Mouse (Mus musculus): ENCODE data around the gene Tmem114.

Tmem114 gene

DNA sequence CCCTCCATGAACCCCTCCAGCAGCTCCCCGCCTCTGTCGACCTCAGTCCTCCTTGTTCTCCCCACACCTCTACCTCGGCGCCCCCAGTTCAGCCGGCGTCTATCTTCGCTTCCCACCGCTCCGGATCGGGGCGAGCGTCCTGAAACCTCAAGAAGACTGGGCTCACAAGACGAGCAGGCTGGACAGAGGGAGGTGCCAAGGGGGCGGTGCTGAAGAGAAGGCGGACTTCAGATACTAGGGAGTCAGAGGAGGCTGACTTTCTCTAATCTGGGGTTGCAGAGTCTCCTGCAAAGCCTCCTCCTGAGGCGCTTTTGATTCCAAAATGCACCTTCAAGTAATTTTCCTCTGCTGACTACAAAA lies at the start of gene Tmem114:
Tmem114 (minus strand) TSS at position 166 of the 360 bp plus-strand sequence.
- in situ Hi-C loops (cut with MboI, MseI) = no loop called here

DNA sequence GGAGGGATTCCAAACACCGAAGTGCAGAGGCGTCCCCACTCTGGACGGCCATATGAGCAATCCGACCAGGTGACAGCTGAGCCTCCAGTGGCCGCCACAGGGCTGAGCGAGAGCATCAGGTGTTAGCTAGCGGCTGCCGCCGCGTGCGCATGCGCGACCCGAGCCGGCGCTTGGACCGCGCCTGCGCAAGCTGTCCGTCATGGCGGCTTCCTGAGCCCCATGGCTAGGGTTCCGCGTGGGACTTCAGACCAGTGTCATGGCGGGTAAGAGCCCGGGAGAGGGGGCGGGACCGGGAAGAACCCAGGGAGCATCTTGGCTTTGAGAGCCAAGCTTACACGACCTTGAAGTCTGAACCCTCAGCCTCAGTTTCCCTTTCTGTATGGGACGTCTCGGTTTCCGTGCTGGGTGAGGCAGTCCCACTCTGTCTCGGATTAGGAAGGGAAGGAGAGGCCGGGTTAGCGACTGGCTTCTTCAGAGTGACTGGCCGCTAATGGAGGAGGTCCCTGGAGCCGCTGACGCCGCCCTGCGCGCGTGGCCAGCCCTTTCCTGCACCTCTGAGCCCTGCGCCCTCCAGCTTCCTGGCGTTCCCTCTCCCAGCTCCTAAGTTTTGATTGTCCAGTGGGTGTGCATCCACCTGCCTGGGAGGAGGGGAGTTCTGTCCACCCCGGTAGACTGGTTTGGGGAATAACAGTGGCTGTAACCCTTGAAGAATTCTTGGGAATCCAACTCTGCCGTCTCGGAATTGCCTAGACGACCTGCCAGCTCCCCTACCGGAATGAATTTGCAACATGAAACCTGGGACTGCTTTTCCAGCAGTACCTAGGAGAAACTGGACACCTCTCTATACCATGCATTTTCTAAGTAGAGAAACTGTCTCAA lies 45.9 kb upstream of the Tmem114 start, which contains the start of gene Mettl22:
Mettl22 (plus strand) TSS at position 186 of the 879 bp plus-strand sequence.
- in situ Hi-C loops (cut with MboI, MseI) = no loop called here

DNA sequence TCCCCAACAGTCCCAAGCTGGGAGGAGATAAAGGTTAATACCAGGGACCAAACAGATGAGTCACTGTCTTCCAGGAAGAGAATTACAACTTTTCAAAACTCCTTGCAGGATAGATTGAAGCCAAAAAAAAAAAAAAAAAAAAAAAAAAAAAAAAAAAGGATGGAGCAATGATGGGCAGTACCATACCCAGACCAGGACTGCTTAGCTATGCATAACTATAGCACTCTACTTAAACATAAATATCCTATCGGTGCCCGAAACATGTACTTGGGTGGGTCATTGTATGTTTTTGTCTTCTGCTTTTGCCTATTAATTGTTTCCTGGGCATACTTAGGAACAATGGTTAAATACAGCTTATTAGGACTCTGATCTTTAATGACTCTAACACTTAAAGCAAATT lies 45.2 kb upstream of the Tmem114 start:
- in situ Hi-C loops (cut with MboI, MseI) = no loop called here

DNA sequence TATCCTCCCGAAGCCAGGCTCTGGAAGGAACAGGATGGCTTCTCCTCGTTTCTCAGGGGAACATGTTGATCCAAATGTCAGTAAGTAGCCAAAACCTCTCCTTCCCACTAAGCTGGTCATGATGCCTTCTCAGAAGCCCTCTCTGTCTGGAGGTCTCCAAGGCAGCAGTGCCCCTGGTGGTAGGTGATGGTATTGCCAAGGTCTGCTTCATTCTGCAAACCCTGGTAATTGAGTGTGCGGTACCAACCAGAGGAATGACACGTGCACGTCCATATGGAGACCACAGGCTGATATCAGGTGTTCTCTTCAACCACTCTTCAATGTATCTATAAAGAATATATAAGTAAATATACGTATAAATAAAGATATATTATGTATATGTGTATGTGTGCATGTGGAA lies 34.2 kb upstream of the Tmem114 start:
- in situ Hi-C loops (cut with MboI, MseI) = no loop called here

DNA sequence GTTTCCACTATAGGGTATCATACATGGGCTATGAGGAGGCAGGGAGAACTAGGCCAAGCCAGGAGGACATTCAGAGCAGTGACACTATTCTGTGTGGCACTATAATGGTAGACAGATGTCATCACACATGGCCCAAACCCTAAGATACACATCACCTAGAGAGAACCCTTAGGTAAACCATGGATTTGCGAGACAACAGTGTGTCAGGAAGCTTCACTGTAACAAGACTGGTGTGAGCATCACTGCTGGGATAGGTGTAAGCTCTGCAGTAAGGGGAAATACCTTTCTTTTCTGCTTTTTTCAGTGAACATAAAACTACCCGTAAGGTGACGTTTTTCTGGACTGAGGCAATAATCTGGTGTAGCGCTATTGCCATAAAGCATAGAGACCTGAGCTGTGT lies 33.5 kb upstream of the Tmem114 start:
- in situ Hi-C loops (cut with MboI, MseI) = no loop called here

DNA sequence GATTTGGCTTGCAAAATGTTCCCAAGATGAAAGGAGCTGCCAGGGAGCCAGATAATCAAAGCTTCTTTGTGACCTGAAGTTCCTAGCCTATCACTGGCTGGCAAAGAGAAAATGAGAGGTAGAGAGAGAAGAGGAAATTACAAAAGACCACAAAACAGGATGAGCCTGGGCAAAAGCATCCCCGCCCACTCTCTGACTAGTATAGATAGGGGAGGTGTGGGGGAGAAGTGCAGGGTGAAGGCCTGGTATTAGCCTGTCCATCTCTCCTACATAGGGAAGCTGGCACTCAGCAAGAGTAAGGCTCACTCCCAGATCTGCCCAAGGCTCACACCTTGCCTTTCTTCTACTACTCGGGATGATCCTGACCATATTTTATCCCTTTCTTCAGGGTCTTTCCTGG lies 30.3 kb upstream of the Tmem114 start:
- in situ Hi-C loops (cut with MboI, MseI) = no loop called here

DNA sequence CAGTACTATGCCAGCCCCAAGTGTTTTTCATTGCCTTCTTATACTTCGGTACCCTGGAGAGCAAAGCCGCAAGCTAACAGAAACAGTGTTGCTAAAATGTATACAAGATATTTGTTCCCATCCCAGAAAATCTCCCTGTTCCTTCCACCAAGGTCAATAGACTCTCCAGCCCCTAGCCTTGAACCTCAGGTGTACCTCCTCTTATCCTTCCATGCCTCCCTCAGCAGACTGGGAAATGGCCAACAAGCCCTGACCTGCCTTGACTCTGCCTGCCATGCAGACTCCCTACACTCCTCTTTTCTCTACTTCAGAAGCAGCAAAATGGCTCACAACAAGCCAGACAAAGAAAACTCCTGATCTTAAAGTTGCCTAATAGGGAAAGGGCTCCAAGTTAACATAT lies 28.4 kb upstream of the Tmem114 start:
- in situ Hi-C loops (cut with MboI, MseI) = no loop called here

DNA sequence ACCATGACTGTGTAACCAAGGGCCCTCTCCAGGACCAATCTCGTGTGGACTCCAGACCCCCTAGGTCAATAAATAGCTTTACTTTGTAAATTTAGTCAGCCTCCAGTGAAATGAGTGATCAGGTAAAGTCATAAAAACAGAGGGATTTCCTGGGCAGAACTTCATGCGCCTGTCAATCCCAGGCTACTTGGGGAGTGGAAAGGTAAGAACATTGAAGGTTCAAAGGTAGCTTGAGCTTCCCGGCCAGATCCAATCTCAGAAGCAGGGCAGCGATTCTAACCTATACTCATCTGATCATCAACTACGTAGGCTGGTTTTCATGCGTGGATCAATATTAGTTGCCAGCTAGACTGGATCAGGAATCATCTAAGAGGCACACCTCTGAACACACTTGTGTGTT lies 21.3 kb upstream of the Tmem114 start:
- in situ Hi-C loops (cut with MboI, MseI) = no loop called here

DNA sequence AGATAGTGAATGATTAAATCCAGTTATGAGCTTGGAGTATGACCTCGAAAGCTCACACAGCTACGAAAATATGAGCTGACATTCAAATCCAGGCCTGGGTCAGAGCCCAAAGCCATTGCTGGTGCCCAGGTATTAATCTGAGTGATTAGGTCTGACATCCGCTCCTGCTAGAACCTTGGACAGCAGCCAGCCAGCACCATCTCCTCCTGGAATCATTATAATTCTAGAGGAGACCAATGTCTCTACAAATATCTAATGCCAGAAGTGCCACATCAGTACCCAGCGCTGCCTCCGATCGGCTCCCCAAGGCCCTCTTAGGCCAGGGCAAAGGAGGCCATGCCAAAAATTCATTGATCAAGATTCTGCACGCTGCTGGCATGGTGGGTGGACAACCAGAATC lies 20.0 kb upstream of the Tmem114 start:
- in situ Hi-C loops (cut with MboI, MseI) = no loop called here

DNA sequence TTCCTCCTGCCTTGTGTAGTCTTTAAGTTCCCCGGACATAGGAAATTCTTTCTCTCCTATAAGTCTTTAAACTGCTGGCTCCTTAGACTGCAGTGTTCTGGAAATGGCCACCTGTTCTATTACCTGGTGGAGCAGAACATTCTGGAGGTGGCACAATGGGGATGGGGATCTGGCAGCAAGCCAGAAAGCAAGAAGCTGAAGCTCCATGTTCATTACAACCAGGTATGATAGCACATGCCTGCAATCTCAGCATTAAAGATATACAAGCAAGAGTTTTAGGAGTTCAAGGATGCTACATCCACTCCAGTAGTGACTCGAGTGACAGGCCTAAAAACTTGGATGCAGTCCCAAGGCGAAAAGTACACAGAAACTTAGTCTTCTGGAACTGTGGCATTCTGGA lies 7.7 kb upstream of the Tmem114 start:
- in situ Hi-C loops (cut with MboI, MseI) = no loop called here

DNA sequence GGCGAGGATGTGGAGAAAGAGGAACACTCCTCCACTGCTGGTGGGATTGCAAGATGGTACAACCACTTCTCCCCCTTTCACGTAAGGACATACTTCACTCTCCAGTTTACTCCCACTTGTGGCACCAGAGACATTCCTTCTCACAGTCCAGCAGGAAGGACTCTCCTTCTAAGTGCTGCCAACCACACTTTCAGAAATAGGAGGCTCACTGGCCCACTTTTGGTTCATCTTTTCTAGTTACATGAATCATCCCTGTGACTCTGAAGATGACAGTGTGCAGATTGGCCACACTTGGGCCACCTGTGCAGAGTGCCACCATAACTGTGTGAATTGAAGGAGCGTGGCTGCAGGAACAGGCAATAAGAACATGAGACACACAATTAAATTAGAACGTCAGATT lies 4.6 kb upstream of the Tmem114 start:
- in situ Hi-C loops (cut with MboI, MseI) = no loop called here

DNA sequence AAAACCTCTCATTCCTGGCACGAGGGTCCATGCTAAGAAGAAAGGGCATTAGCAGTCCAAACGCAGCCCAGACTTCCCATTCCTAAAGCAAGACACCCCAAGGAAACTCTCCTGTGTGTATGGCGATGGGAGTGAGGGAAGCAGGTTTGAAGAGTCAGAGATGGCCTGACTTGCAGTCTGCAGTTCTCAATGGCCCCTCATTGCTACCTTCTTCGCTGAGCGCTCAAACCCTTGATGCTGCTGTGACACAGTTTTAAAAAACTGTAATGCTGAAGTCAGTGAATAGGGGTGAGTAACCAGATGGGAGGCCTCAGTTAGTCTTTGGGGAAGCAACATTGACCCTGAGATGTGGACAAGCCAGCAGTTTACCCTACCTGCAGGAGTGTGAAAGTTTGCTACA lies 800 bp upstream of the Tmem114 start:
- in situ Hi-C loops (cut with MboI, MseI) = no loop called here

DNA sequence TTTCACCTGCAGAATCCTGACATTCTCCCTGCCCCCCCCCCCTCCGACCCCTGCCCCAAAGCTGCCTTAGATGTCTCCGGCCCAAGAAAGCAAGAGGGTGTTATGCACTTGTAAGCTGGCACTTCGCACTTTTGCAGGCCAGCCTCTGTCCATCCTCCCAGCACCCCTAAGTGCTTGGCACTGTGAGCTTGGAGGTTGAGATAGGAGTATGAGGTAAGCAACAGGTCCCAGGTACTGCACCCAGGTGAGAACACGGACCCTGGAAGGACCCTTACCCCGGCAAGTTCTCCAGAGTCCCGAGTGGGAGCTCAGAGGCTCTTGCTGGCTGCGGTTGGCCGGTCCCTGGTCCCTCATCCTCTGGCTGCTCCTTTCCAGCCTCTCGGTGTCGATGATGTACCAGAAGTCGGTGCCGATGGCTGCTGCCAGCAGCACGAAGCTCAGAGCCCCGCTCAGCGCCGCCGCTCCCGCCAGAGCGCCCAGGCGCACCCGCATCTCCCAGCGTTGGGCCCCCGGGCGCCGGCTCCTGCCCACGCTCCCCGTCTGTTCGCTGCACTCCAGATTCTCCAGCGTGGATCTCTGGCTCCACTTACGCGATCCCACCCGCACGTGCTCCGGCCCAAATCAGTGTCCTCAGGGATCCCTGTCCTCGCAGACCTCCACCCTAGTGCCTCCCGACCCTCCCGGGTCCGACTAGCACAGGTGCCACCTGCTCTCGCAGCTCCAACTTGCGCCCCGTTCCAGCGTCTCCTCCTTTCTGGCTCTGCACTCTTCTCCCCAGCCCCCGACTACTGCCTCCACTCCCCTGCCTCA lies 570 bp downstream of the Tmem114 start:
- in situ Hi-C loops (cut with MboI, MseI) = no loop called here

DNA sequence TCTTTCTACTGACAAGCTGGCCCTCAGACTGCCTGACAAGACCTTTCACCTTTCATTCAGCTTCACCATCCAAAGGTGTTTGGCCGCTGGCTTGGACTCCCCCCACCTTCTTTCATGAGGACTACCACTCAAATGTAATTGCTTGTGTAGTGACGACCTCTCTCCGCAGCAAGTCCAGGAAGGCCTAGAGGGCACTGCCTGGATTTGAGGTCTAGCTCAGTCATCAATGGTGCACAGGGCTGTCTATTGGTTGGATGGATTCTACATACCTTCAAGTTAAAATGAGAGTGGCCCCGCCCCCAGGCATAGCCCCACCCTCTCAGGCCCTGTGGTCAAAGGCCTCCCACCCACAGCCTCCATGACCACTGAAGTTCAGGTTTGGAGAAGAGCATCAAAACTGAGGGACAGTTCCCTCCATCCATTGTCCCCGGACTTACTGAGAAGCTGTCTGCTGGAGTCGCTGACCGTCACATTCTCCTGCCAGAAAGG lies 1.3 kb downstream of the Tmem114 start:
- in situ Hi-C loops (cut with MboI, MseI) = no loop called here

DNA sequence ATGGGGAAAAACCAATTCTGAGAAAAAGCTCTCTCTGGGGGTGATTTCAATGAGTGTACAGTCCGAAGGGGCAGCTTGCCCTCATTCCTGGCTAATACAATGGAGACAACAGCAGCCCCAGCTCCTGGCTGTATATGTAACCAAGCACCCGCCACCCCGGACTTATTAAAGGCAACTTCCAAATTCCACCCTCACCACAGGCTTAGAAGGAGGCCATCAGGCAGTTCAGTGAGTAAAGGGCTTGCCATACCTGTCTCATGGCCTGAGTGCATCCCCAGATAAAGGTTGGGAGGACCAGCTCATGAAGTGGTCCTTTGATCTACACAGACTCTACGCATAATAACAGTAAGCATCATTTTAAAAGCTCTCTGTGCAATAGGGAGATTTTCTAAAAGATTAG lies 4.1 kb downstream of the Tmem114 start:
- in situ Hi-C loops (cut with MboI, MseI) = no loop called here

DNA sequence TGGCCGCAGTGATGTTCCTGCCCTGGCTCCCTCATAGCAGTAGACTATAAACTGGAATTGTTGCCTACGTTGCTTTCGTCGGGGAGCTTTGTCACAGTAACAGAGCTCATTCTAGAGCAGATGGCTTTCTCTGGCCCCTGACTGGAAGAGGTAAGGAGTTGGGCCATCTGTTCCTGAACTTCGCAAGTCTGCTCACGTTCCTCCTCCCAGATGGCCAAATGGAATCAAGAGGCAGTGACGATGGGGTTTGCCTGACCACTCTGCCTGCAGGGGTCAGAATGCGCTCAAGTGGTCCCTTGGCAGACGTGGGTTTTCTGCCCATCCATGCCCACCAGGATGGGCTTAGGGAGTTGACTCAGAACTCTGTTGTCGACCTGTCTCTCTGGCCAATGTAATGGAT lies 4.6 kb downstream of the Tmem114 start:
- in situ Hi-C loops (cut with MboI, MseI) = no loop called here

DNA sequence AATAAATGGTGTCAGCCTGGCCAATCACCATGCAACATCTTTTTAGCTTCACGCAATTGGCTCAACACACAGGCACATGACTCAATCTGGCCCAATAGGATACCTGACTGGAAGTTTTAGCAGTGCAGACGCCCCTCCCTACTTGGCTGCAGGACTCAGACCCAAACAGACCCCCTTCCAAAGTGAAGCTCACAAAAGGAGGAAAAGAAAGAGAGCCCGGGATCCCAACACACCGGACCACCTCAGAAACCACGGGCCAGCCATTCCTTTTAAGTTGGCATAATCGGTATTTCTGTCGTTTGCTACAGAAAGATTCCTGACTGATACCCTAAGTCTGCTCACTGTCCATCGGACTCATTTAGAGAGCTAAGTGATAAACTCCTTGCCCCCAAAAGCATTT lies 5.3 kb downstream of the Tmem114 start:
- in situ Hi-C loops (cut with MboI, MseI) = no loop called here

DNA sequence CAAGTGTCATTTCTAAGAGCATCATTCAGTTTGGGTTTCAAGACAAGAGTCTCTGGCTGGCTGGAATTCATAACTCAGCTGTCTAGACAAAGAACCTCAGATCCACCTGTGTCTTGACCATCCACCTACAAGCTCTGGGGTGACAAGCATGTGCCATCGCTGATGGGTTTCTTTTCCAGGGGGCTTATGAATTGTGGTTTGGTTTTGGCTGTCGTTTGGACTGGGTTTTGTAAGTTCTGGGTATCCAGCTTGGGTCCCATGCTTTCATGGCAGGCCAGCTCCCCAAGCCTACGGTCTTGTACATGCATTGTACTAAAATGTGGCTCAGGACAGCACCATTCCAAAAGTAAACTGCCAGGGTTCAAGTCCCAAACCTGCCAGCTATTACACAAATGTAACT lies 6.8 kb downstream of the Tmem114 start:
- in situ Hi-C loops (cut with MboI, MseI) = no loop called here

DNA sequence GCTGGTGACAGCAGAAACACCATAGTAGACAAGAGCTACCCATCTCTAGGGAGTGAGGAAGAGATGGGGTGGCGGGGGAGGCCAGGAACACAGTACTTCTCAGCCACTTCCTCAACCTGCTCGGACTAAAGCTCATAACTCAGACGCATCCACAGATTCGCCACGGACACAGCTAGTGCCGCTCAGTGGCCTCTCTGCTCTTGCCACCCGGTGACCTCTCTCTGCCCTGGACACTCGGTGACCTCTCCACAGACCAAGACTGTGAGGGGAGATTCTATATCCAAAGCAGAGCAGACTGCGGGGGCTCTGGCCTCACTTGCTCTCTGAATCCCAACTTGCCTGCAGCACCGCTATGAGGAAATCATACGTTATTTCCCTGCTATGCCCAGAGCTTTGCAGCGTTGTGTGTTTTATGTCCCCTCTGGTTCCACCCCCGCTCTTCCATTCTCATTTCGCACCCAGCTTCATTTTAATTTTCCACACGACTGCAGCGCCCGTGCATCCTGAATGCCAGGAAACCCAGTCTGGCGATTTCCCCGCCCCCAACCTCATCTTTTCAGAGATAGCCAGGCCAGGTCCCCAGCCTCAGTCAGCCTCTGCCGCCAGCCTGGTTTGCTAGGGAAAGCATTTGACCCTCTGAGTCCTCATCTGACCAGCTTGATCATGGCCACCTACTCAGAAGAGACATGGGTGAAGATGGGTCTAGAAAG lies 7.8 kb downstream of the Tmem114 start:
- in situ Hi-C loops (cut with MboI, MseI) = no loop called here

DNA sequence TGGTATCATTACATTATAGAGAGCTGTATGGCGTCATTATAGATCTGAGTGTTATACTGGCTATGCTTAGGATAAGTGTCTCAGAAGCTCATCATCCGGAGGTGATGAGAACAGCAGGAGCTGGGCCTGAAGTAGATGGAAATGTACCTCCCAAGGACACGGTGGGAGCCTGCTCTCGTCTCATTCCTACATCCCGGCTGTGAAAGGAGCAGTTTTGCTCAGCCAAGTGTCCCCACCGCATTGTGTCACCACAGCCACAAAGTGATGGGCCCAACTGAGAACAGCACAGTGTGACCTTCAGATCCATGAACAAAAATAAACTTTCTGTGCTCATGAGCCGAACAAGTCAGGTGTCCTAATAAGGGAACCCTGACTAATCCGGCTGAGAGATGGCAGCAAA lies 8.9 kb downstream of the Tmem114 start:
- in situ Hi-C loops (cut with MboI, MseI) = no loop called here

DNA sequence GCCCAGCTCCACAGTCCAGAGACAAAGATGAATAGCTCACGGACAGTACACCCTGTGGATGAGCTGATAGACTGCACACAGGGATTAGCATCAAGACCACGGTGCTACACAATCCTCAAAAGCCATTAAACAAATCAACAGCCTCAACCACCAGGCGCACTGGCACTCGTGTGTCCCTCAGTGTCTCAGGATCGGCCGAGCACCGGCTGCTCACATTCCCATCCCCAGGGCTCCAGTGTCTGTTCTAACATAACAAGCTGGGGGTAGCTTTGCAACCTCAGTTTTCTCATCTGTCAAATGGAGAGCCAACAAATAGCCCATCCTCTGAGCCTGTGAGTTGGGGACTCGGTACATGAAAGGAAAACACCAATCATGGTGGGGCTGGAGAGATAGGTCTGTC lies 11.5 kb downstream of the Tmem114 start:
- in situ Hi-C loops (cut with MboI, MseI) = no loop called here

DNA sequence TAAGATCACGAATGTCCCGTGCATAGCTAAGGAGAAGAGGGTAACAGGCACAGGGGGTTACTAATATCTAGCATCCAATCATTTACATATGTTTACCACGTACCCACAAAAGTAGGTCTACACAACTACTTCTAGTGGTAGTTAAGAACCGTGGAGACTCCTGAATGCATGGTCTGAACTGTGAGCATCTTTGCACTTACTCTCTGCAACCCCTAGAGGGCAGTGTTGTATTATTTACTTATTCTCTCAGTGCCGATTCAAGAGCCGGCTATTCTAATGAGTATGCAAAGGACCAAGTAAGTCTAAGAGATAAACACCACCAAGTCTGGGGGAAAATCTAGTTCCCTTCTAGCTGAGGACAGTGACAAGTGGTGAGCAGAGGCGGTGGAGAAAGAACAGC lies 12.7 kb downstream of the Tmem114 start:
- in situ Hi-C loops (cut with MboI, MseI) = no loop called here

All from regulatory T cell (primary cell).